Mouse (Mus musculus) embryonic fibroblast, embryonic 13.5 days (primary cell): Measurements from ENCODE around the gene Havcr2.

Experiments
- CTCF ChIP-seq: IDR thresholded peaks from 2 replicates; pipeline ENCODE4 v1.5.1; 2011; ENCODE audit warnings: mild to moderate bottlenecking, control low read depth, low read length, moderate library complexity, borderline replicate concordance; ENCODE audit not compliant: insufficient read depth
- POLR2A ChIP-seq: IDR thresholded peaks from 2 replicates; pipeline ENCODE4 v1.6.1; 2011; ENCODE audit warnings: low read depth, mild to moderate bottlenecking, control low read depth, low read length, moderate library complexity

GRCm38 (mm10) chr11:46488650-46489049, 33.9 kb downstream of the Havcr2 start:
- TF ChIP-seq CTCF (no peak), POLR2A (no peak)
